ENCODE assay signal across 14 mouse cellular contexts in genomic region chr16:46120020-46120419, GRCm38 (mm10). TPM values are rescaled to one million over a fixed set of nuclear protein-coding genes. Genes with fewer than 3 reads are reported as not detected.
A peak's percentile ranks its signal among the peaks of the same experiment; 100 is the strongest.
DNase-seq lines count a peak whose midpoint lies in the region; ATAC-seq and TF ChIP-seq lines count a peak whose summit lies in the region.
"Had no signal": no experiment of that assay in that cellular context is flagged by ENCODE, and none has a peak within 500 bp of the region (broad histone marks: within the 10 kb centered on the region; RNA-seq: fewer than 3 reads in every experiment).

Gene Cd96, minus strand, starts transcription at chr16:46120251.

- 29% methylated on average over 10 of the region's 10 CpGs for WGBS in liver, embryonic 16.5 days (ENCODE audit: insufficient replicate concordance)
- 37% methylated on average over 10 of the region's 10 CpGs for WGBS in liver, postnatal 0 days (ENCODE audit: insufficient replicate concordance)
- WGBS in heart, adult 2 months, result 64% methylated on average over 10 of the region's 10 CpGs

- TF ChIP-seq POLR2A in heart, adult 2 months (IDR thresholded peaks at IDR 0.05; ENCODE audit: insufficient read depth, low read depth, low read length), result no peak

- H3K4me1 ChIP-seq in liver, embryonic 16.5 days (ENCODE audit: control insufficient read depth, low read depth, low read length), result no peaks in the 10 kb centered on the region
- no peaks in the 10 kb centered on the region for H3K4me1 ChIP-seq in liver, postnatal 0 days (ENCODE audit: insufficient read depth)
- H3K4me1 ChIP-seq in heart, adult 2 months (ENCODE audit: control insufficient read depth, insufficient read depth, low read length), result no peaks in the 10 kb centered on the region
- H3K4me1 ChIP-seq: embryonic facial prominence, embryonic 15.5 days; midbrain, embryonic 12.5 days had no signal

- no peaks in the 10 kb centered on the region for H3K9me3 ChIP-seq in liver, embryonic 16.5 days (replicated peaks; ENCODE audit: control insufficient read depth, low read length)
- H3K9me3 ChIP-seq in liver, postnatal 0 days (ENCODE audit: low read length), result no peaks in the 10 kb centered on the region
- H3K9me3 ChIP-seq: embryonic facial prominence, embryonic 15.5 days; heart, embryonic 13.5 days; midbrain, embryonic 12.5 days had no signal

- H3K79me2 ChIP-seq in heart, adult 2 months (replicated peaks; ENCODE audit: control insufficient read depth, insufficient read depth, low read length), result no peaks in the 10 kb centered on the region

- TF ChIP-seq EP300 in liver, postnatal 0 days (IDR thresholded peaks at IDR 0.05; ENCODE audit: low read depth), result no peak
- TF ChIP-seq EP300 in heart, adult 2 months (IDR thresholded peaks at IDR 0.05; ENCODE audit: insufficient read depth, low read depth, low read length), result no peak

- TF ChIP-seq CTCF in liver, postnatal 0 days (IDR thresholded peaks at IDR 0.05; ENCODE audit: low read depth), result no peak
- no peak for TF ChIP-seq CTCF in heart, adult 2 months (IDR thresholded peaks at IDR 0.05)

- H3K9ac ChIP-seq in liver, embryonic 16.5 days (ENCODE audit: low read depth, low read length), result no peak within 1 kb of the TSS
- H3K9ac ChIP-seq in liver, postnatal 0 days (replicated peaks), result no peak within 1 kb of the TSS
- H3K9ac ChIP-seq in heart, adult 2 months (ENCODE audit: low read depth, low read length), result no peak within 1 kb of the TSS
- H3K9ac ChIP-seq: embryonic facial prominence, embryonic 15.5 days; heart, embryonic 13.5 days; midbrain, embryonic 12.5 days had no signal

- H3K27me3 ChIP-seq in liver, embryonic 16.5 days (ENCODE audit: control insufficient read depth, insufficient read depth, low read depth, low read length), result no peaks in the 10 kb centered on the region
- no peaks in the 10 kb centered on the region for H3K27me3 ChIP-seq in liver, postnatal 0 days (ENCODE audit: insufficient read depth, low read length)
- H3K27me3 ChIP-seq in heart, adult 2 months (ENCODE audit: control insufficient read depth, insufficient read depth, low read length), result no peaks in the 10 kb centered on the region
- H3K27me3 ChIP-seq: embryonic facial prominence, embryonic 15.5 days; heart, embryonic 13.5 days; midbrain, embryonic 12.5 days had no signal

- no peak for ATAC-seq in liver, embryonic 16.5 days (ENCODE audit: low read depth)
- ATAC-seq in liver, postnatal 0 days, result no peak
- ATAC-seq in megakaryocyte progenitor cell, adult 5-6 weeks (replicated peaks; ENCODE audit: poor library complexity), result peak; percentile 77

- H3K4me2 ChIP-seq in liver, embryonic 16.5 days (ENCODE audit: low read depth, low read length), result 0 out of 2 replicates have a peak within 1 kb of the TSS, but pooled peaks have one; percentile 9
- no peak within 1 kb of the TSS for H3K4me2 ChIP-seq in liver, postnatal 0 days (ENCODE audit: low read depth, low read length)
- H3K4me2 ChIP-seq: embryonic facial prominence, embryonic 15.5 days; heart, embryonic 13.5 days; midbrain, embryonic 12.5 days had no signal

- no peak within 1 kb of the TSS for H3K27ac ChIP-seq in liver, embryonic 16.5 days (ENCODE audit: low read length)
- no peak within 1 kb of the TSS for H3K27ac ChIP-seq in liver, postnatal 0 days (ENCODE audit: low read depth)
- no peak within 1 kb of the TSS for H3K27ac ChIP-seq in heart, adult 2 months
- H3K27ac ChIP-seq: embryonic facial prominence, embryonic 15.5 days; heart, embryonic 13.5 days; midbrain, embryonic 12.5 days had no signal

- H3K36me3 ChIP-seq in liver, embryonic 16.5 days (ENCODE audit: control insufficient read depth, insufficient read depth), result no peaks in the 10 kb centered on the region
- no peaks in the 10 kb centered on the region for H3K36me3 ChIP-seq in liver, postnatal 0 days (replicated peaks; ENCODE audit: insufficient read depth, low read length)
- no peaks in the 10 kb centered on the region for H3K36me3 ChIP-seq in heart, adult 2 months (ENCODE audit: control insufficient read depth, insufficient read depth, low read length)
- H3K36me3 ChIP-seq: embryonic facial prominence, embryonic 15.5 days; heart, embryonic 13.5 days; midbrain, embryonic 12.5 days had no signal

- intact Hi-C loops in heart, adult 2 months (cut with DNase I), result no loop called here

- no peak within 1 kb of the TSS for H3K4me3 ChIP-seq in liver, embryonic 16.5 days (ENCODE audit: low read depth, low read length)
- H3K4me3 ChIP-seq in liver, postnatal 0 days (ENCODE audit: low read depth, low read length), result no peak within 1 kb of the TSS
- H3K4me3 ChIP-seq in heart, adult 2 months, result no peak within 1 kb of the TSS
- H3K4me3 ChIP-seq: embryonic facial prominence, embryonic 15.5 days; heart, embryonic 13.5 days; midbrain, embryonic 12.5 days had no signal

- DNase-seq in liver, postnatal 0 days, result no peak
- DNase-seq in T-cell, adult 2 months (ENCODE audit: low spot score), result peak; percentile 77
- DNase-seq in thymus, postnatal 10 days (ENCODE audit: low spot score in 2 of 2), result peak; percentile 58 to 63
- DNase-seq in frontal cortex, adult 2 months (ENCODE audit: extremely low spot score in 1 of 2, low spot score in 1 of 2), result no peak
- no peak for DNase-seq in kidney, adult 9 months
- DNase-seq in heart, adult 2 months, result no peak
- DNase-seq: adrenal gland, postnatal 36 days; cerebellum, adult 9-10 months had no signal

RNA-seq across cellular contexts. Expression of gene Cd96, which starts in this region (rescaled TPM):
- 0.07 and 0.11 TPM in 2 replicates for polyA plus RNA-seq in liver, embryonic 16.5 days (2015; fragmentation: Nextera tagmentation; extraction: Ambion mirVana)
- polyA plus RNA-seq in liver, postnatal 0 days (2015; fragmentation: Nextera tagmentation; extraction: Ambion mirVana), result 0.20 and 0.27 TPM in 2 replicates
- 1.8 and 4.2 TPM in 2 replicates for total RNA-seq in megakaryocyte progenitor cell, adult 5-6 weeks (2015)
- total RNA-seq in megakaryocyte progenitor cell, adult 5-6 weeks (2017), result 2.0 and 3.8 TPM in 2 replicates
- polyA plus RNA-seq in frontal cortex, adult 2 months (2012; rRNA removed), result 0.06 TPM in 1 of 2 replicates, not detected in the other
- total RNA-seq in heart, adult 2 months (2021), result not detected
- polyA plus RNA-seq in heart, adult 2 months (2012; rRNA removed), result 0.18 TPM in 2 replicates
- total RNA-seq: adrenal gland, postnatal 36 days had no signal
- polyA plus RNA-seq: limb, embryonic 11.5 days; midbrain, embryonic 12.5 days had no signal

Comparison
In these comparisons a context has a peak if more than half of its experiments do, and no peak if none do; other contexts are left out.
1. DNase-seq: peak in T-cell, adult 2 months (single experiment) and thymus, postnatal 10 days (2 of 2); none in liver, postnatal 0 days (single experiment), frontal cortex, adult 2 months (0 of 2), kidney, adult 9 months (single experiment) and heart, adult 2 months (0 of 2).